Mouse (Mus musculus) lung, adult 10 weeks (tissue): Measurements from ENCODE around the gene Psma4. TPM values are rescaled to one million over a fixed set of nuclear protein-coding genes. Genes with fewer than 3 reads are reported as not detected.

Experiments used
- polyA plus RNA-seq: library from polyadenylated mRNA; stranded (reverse); fragments of 350-450 nt; fragmentation: Illumina TruSeq; extraction: RNeasy Lipid Tissue Mini Kit (QIAGEN cat#74804); gene quantifications from one replicate; pipeline ENCODE4 v1.2.3, GENCODE M21; 2014; ENCODE audit warnings: low read depth, low replicate concordance; ENCODE audit not compliant: insufficient read depth

The Psma4 gene
- 125 TPM for polyA plus RNA-seq

GRCm38 (mm10) chr9:54950575-54951321, at the start of gene Psma4, which contains the start of gene AY074887:
Gene Psma4, plus strand, starts transcription at chr9:54950790.
Gene AY074887, minus strand, starts transcription at chr9:54950998.

GRCm38 (mm10) chr9:54917010-54917677, 33.4 kb upstream of the Psma4 start, which contains the start of gene Hykk:
Gene Hykk, plus strand, starts transcription at chr9:54917283.

GRCm38 (mm10) chr9:54980674-54981073, 30.1 kb downstream of the Psma4 start, which contains the start of gene Chrna5:
Gene Chrna5, plus strand, starts transcription at chr9:54980880.

Other genes with a start within 250 kb of the Psma4 start
- 61.6 TPM for gene Wdr61, start 216.3 kb upstream of the Psma4 start, polyA plus RNA-seq
- 3.1 TPM for gene Crabp1, start 186.0 kb upstream of the Psma4 start, polyA plus RNA-seq
- 13.6 TPM for gene Ireb2, start 87.0 kb upstream of the Psma4 start, polyA plus RNA-seq
- 1.9 TPM for gene Hykk, start 33.5 kb upstream of the Psma4 start, polyA plus RNA-seq
- not detected for gene AY074887, start 208 bp downstream of the Psma4 start, polyA plus RNA-seq
- gene Chrna5, start 30.1 kb downstream of the Psma4 start, polyA plus RNA-seq = not detected
- gene Chrna3, start 75.8 kb downstream of the Psma4 start, polyA plus RNA-seq = 0.04 TPM
- 0.08 TPM for gene Chrnb4, start 98.0 kb downstream of the Psma4 start, polyA plus RNA-seq
- gene Ube2q2, start 198.1 kb downstream of the Psma4 start, polyA plus RNA-seq = 17.2 TPM